Mouse (Mus musculus) heart, embryonic 13.5 days (tissue): ENCODE measurements around the gene Decr2. TPM values are rescaled to one million over a fixed set of nuclear protein-coding genes. Genes with fewer than 3 reads are reported as not detected.
A peak's percentile ranks its signal among the peaks of the same experiment; 100 is the strongest.
"Not testable (repeated sequence)": the region's sequence is repeated elsewhere in the genome, so short reads cannot be mapped to it uniquely, and the experiment has no call there.

ENCODE experiments used
- ATAC-seq: fragments of 200-750 bp; cut with Nextera tagmentation; 2 replicates; pipeline ENCODE4 v1.8.0; 2017; ENCODE audit warnings: moderate TSS enrichment; ENCODE audit not compliant: insufficient number of reproducible peaks, low FRiP score, low TSS enrichment; ENCODE audit errors: extremely low read depth
- H3K27ac ChIP-seq: fragments of 300-500 bp; sonication (generic); replicated peaks from 2 replicates; pipeline ENCODE4 v1.5.1; 2015; ENCODE audit warnings: moderate library complexity, mild to moderate bottlenecking, inconsistent platforms
- H3K27me3 ChIP-seq: fragments of 300-500 bp; sonication (generic); replicated peaks from 2 replicates; pipeline ENCODE4 v1.6.1; 2015; ENCODE audit warnings: mild to moderate bottlenecking, inconsistent platforms
- H3K36me3 ChIP-seq: fragments of 300-500 bp; sonication (generic); 2 replicates; pipeline ENCODE4 v1.6.1; 2015; ENCODE audit warnings: mild to moderate bottlenecking, inconsistent platforms
- H3K4me1 ChIP-seq: fragments of 300-500 bp; sonication (generic); 2 replicates; pipeline ENCODE4 v1.6.1; 2015; ENCODE audit warnings: inconsistent platforms
- H3K4me2 ChIP-seq: fragments of 300-500 bp; sonication (generic); 2 replicates; pipeline ENCODE4 v1.6.1; 2015; ENCODE audit warnings: inconsistent platforms, mild to moderate bottlenecking, moderate library complexity
- H3K4me3 ChIP-seq: fragments of 300-500 bp; sonication (generic); 2 replicates; pipeline ENCODE4 v1.5.1; 2015; ENCODE audit warnings: moderate library complexity, mild to moderate bottlenecking, inconsistent platforms
- H3K9ac ChIP-seq: fragments of 300-500 bp; sonication (generic); 2 replicates; pipeline ENCODE4 v1.6.1; 2015; ENCODE audit warnings: inconsistent platforms, mild to moderate bottlenecking, moderate library complexity
- H3K9me3 ChIP-seq: fragments of 300-500 bp; sonication (generic); 2 replicates; pipeline ENCODE4 v1.6.1; 2016; ENCODE audit warnings: inconsistent platforms
- WGBS: fragments of 180-500 bp; shearing (Covaris S2); methylation state at CpG from one replicate; pipeline ENCODE4 v1.1.7; 2015; ENCODE audit warnings: mixed read lengths; 5-methylcytosine and 5-hydroxymethylcytosine counted together
- polyA plus RNA-seq: library from polyadenylated mRNA; unstranded; fragments of >200 nt; fragmentation: Nextera tagmentation; extraction: Ambion mirVana; gene quantifications from 2 replicates; pipeline ENCODE4 v1.2.1, GENCODE M21; 2015

Decr2 gene
- polyA plus RNA-seq, 1 experiment from 2014 or later = 34.4 TPM

DNA sequence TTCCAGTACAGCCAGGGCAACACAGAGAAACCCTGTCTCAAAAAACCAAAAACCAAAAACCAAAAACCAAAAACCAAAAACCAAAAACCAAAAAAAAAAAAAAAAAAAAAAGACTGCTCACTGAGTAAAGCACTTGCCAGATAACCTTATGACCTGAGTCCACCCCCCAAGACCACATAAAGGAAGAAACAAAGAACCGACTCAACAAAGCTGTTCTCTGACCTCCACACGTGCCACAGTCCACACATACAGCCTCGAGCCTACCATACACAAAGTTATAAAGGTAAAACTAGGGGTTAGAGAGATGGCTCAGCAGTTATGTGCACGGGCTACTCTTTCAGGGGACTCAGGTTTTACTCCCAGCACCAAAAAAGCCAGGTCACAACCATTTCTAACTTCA, 37.4 kb downstream of the Decr2 start:
- H3K27me3 ChIP-seq = no peaks in the 10 kb centered on the region
- H3K36me3 ChIP-seq = peaks cover 14% of the 10 kb centered on the region; the same call in 1 of the 2 replicates
- ATAC-seq = no peak
- 75% methylated on average over 4 of the region's 4 CpGs for WGBS
- no peak overlapping the region for H3K27ac ChIP-seq
- H3K4me3 ChIP-seq = no peak overlapping the region
- H3K4me2 ChIP-seq = no peak overlapping the region
- H3K4me1 ChIP-seq = peaks cover 27% of the 10 kb centered on the region
- no peaks in the 10 kb centered on the region for H3K9me3 ChIP-seq
- H3K9ac ChIP-seq = no peak overlapping the region

DNA sequence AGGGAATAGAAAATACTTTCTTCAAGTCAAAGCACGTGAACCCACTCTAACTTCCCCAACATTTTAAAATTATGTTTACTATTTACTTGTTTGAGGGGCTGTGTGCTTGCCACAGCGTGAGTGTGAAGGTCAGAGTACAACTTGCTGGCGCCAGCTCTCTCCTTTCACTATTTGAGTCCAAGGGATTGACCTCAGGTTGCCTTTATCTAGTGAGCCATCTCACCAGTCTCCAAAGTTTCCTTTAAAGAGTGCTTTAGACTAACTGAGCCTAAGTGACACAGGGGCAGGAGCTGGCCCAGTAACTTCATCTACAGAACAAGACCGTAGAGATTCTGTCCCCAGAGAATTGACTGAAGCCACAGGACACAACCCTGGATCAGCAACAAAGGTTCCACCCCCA, 38.1 kb downstream of the Decr2 start:
- no peak for ATAC-seq
- no peaks in the 10 kb centered on the region for H3K27me3 ChIP-seq
- H3K36me3 ChIP-seq = peaks cover 13% of the 10 kb centered on the region; the same call in 1 of the 2 replicates
- 88% methylated on average over 4 of the region's 4 CpGs for WGBS
- H3K27ac ChIP-seq = no peak overlapping the region
- H3K4me3 ChIP-seq = no peak overlapping the region
- H3K4me1 ChIP-seq = peaks cover 33% of the 10 kb centered on the region
- H3K4me2 ChIP-seq = no peak overlapping the region
- H3K9me3 ChIP-seq = no peaks in the 10 kb centered on the region
- no peak overlapping the region for H3K9ac ChIP-seq

DNA sequence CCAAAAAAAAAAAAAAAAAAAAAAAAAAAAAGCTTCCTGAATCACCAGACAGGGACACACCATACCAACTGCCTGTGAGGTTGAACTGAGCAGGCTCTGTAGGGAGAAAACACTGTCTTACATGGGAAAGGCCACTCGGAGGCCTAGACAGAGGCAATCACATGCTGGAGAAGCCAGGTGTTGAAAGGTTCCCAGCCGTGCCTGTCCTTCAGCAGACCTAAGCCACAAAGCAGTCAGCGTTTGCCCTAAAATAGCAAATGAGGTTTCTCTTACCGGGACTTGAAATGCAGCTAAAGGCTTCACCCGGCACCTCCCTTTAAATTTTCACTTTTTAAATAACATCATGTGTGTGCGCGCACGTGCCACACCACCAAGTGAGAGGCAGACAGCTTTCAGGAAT, 42.0 kb downstream of the Decr2 start:
- no peaks in the 10 kb centered on the region for H3K27me3 ChIP-seq
- H3K4me1 ChIP-seq = peaks cover 40% of the 10 kb centered on the region
- 50% methylated on average over 8 of the region's 8 CpGs for WGBS
- peak overlapping the region; percentile 58 for H3K27ac ChIP-seq
- H3K36me3 ChIP-seq = peaks cover 4% of the 10 kb centered on the region; the same call in 1 of the 2 replicates
- H3K4me3 ChIP-seq = no peak overlapping the region
- no peak overlapping the region for H3K4me2 ChIP-seq
- H3K9ac ChIP-seq = peak overlapping the region; percentile 28; the same call in 1 of the 2 replicates
- ATAC-seq = no peak
- H3K9me3 ChIP-seq = no peaks in the 10 kb centered on the region

DNA sequence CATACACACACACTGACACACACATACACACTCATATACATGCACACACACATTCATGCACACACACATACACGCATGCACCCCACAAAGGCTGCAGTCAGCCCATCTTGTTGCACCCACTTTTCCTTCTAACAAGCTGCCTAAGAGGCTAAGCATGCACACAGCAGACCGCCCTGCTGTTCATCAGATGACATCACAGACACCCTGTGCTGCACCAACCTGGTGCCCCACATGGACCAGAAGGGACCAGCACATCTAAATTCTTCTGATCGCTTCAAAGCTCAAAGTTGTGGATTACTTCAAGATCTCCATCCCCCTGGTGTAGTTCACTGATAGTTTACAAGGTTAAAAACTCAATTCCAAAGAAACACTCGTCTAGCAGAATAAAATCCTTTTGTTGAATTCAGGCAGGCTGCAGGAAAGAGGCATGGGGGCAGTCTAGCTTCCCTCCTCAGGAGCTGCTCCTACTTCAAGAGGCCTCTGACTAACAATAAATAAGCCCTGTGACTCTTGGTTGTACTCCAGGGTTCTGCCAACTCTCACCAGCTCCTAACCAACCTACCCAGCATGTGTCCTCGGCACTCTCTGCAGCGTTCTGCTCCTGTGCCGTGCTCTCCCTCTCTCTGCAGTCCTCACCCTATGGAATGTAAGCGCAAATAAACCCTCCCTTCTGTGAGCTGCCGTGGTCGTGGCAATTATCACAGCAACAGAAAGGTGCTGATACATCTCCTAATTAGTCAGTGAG, 43.7 kb downstream of the Decr2 start:
- no peak for ATAC-seq
- no peaks in the 10 kb centered on the region for H3K36me3 ChIP-seq
- H3K27ac ChIP-seq = 0 out of 2 replicates have a peak overlapping the region, but pooled peaks have one; percentile 34
- H3K4me1 ChIP-seq = peaks cover 55% of the 10 kb centered on the region
- H3K4me3 ChIP-seq = no peak overlapping the region
- H3K9ac ChIP-seq = peak overlapping the region; percentile 37; the same call in 1 of the 2 replicates
- H3K27me3 ChIP-seq = no peaks in the 10 kb centered on the region
- WGBS = 38% methylated on average over 10 of the region's 10 CpGs
- H3K9me3 ChIP-seq = no peaks in the 10 kb centered on the region
- no peak overlapping the region for H3K4me2 ChIP-seq

DNA sequence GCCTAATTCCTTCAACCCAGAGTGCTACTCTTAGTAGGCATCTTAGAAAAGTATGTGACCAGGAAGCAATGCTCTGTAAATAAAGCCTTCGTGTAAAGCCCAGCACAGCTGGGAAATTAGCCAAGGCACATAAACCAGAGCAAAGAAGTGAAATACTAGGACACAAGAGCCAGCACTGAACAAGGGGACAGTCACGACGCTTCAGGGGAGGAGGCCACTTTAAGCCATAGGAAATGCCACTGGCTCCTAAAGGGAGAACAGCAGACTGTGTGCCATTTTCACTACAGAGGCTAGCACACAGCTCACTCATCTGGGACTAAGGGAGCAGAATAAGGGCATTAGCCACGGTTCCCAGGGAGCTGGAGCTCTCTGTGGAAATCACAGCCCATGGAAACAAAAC, 44.9 kb downstream of the Decr2 start:
- no peak for ATAC-seq
- Histone ChIP-seq H3K27me3 (no peaks in the 10 kb centered on the region), H3K4me2 (no peak overlapping the region), H3K9me3 (no peaks in the 10 kb centered on the region), H3K4me1 (peaks cover 58% of the 10 kb centered on the region), H3K27ac (no peak overlapping the region), H3K4me3 (no peak overlapping the region), H3K36me3 (no peaks in the 10 kb centered on the region), H3K9ac (no peak overlapping the region)
- WGBS = 68% methylated on average over 4 of the region's 4 CpGs

DNA sequence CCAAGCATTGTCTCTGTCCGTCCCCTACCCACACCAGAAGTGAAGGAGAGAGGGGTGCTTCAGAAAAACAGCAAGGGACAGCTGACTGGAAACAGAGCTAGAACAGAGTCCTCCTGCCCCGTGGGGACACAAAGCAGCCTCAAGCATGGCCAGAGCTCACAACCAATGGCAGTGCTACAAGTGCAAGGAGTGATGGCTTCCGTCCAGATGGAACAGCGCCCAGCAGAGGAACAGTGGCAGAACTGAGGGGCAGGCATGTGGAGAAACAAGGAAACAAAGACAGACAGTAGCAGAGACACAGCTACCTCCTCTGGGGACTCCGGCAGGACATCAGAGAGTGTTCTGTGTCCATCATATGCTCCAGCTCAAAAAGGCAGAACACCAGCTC, 46.9 kb downstream of the Decr2 start:
- H3K27me3 ChIP-seq = no peaks in the 10 kb centered on the region
- H3K36me3 ChIP-seq = no peaks in the 10 kb centered on the region
- H3K27ac ChIP-seq = peak overlapping the region; percentile 95
- H3K9ac ChIP-seq = peak overlapping the region; percentile 62
- H3K4me3 ChIP-seq = peak overlapping the region; percentile 20; the same call in 1 of the 2 replicates
- peak overlapping the region; percentile 54 for H3K4me2 ChIP-seq
- peaks cover 51% of the 10 kb centered on the region for H3K4me1 ChIP-seq
- H3K9me3 ChIP-seq = no peaks in the 10 kb centered on the region
- peak; percentile 62; the same call in 1 of the 2 replicates for ATAC-seq
- 27% methylated on average over 5 of the region's 5 CpGs for WGBS

DNA sequence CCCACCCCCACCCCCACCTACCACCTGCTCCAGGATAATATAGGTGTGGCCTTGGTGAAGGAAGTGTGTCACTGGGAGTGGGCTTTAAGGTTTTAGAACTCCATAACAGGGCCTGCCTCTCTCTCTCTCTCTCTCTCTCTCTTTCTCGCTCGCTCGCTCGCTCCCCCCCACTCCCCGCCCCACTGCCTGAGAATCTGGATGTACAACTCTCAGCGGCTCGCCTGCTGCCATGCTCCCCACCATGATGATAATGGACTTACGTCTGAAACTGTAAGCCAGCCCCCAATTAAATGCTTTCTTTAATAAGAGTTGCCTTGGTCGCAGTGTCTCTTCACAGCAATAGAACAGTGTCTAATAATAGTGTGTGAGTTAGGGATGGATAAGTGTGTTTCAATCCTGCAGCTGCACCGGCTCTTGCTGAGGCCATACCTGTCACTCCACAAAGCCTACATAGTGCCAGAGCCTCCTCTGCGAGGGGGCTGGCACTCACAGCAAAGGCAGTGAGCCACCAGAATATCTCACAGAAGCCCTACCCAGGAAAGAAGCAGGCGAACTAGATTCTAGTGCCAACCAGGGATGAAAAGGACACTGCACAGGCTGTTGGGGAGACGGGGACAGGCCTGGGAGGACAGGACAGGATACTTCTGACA, 47.4 kb downstream of the Decr2 start:
- Histone ChIP-seq H3K36me3 (no peaks in the 10 kb centered on the region), H3K9ac (peak overlapping the region; percentile 62), H3K27me3 (no peaks in the 10 kb centered on the region), H3K4me3 (peak overlapping the region; percentile 20; the same call in 1 of the 2 replicates), H3K27ac (peak overlapping the region; percentile 95), H3K4me1 (peaks cover 49% of the 10 kb centered on the region), H3K9me3 (no peaks in the 10 kb centered on the region), H3K4me2 (peak overlapping the region; percentile 54)
- no peak; the same call in 1 of the 2 replicates for ATAC-seq
- WGBS = 48% methylated on average over 12 of the region's 13 CpGs

DNA sequence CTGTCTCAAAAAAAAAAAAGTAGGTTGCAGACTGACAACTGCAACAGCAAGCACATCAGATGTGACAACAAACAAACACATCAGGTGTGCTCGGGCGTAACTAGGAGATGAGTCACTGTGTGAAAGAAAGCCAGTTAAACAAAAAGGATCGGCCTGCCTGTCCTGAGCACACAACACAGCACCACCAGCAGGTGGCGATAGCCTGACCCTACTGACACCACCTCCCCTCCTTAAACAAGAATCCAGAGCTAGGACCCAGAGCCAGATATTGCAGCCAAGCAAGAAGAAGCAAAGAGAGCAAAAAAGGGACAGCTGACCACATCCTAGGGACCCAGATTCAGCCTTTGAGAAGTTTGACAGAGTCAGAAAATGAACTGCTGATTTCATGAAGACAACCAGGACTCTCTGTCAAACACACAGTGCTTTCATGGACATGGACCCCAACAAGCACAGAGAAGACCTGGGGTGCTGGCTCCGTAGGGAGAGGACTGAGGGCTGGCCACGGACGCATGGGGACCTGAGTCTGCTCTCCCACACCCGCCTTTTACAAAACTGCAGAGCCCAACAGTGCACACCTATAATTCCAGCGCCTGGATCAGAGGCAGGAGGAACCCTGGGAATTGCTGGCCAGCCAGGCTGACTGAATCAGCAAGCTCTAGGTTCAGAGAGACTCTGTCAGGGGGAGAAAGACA, 48.9 kb downstream of the Decr2 start:
- Histone ChIP-seq H3K27ac (no peak overlapping the region; the same call in 1 of the 2 replicates), H3K9me3 (no peaks in the 10 kb centered on the region), H3K4me3 (no peak overlapping the region), H3K27me3 (no peaks in the 10 kb centered on the region), H3K9ac (no peak overlapping the region), H3K4me1 (peaks cover 35% of the 10 kb centered on the region), H3K36me3 (0 out of 2 replicates have a peak, but pooled peaks cover under 1% of the 10 kb centered on the region), H3K4me2 (no peak overlapping the region)
- ATAC-seq = no peak
- WGBS = 42% methylated on average over 9 of the region's 9 CpGs

DNA sequence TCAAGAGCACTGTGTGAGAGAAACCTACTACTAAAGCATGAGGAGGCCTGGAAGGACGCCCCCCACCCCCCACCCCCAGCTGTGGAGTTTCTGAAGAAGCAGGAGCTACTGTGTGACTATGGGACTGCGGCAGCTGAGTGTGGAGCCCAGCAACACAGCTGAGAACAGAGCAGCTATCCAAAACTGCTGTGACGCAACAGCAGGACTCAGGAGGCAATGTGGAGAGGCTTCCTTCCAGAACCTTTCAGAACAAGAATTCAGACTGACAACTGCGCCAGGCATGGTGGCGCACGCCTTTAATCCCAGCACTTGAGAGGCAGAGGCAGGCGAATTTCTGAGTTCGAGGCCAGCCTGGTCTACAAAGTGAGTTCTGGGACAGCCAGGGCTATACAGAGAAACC, 49.4 kb downstream of the Decr2 start:
- not testable (repeated sequence) for H3K9me3 ChIP-seq, H3K4me3 ChIP-seq, H3K36me3 ChIP-seq, H3K4me2 ChIP-seq, ATAC-seq, H3K9ac ChIP-seq, H3K27ac ChIP-seq, H3K27me3 ChIP-seq
- peaks cover 32% of the 10 kb centered on the region for H3K4me1 ChIP-seq
- WGBS = 79% methylated on average over 8 of the region's 8 CpGs

DNA sequence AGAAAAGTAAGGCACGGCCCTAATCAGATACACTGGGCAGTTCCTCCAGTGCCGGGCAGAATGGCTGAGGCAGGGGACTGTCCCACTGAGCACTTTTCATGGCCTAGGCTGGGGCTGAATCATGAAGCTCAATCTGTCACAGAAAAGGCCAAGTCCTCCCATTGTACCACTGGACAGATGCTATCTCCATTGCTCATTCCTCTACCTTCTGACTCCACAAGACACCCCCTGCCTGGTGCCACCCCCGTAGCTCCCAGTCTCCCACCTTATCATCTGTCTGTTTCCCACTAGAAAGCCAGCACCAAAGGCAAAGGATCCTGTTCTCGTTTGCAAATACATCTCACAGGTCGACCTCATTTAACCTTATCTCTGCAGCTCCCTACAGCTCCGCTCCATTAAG, 58.1 kb downstream of the Decr2 start:
- no peak for ATAC-seq
- no peak overlapping the region for H3K27ac ChIP-seq
- H3K4me1 ChIP-seq = peaks cover 5% of the 10 kb centered on the region; the same call in 1 of the 2 replicates
- no peak overlapping the region for H3K9ac ChIP-seq
- H3K9me3 ChIP-seq = no peaks in the 10 kb centered on the region
- H3K36me3 ChIP-seq = peaks cover 23% of the 10 kb centered on the region; the same call in 1 of the 2 replicates
- H3K27me3 ChIP-seq = no peaks in the 10 kb centered on the region
- H3K4me3 ChIP-seq = no peak overlapping the region
- no peak overlapping the region for H3K4me2 ChIP-seq
- 46% methylated on average over 6 of the region's 6 CpGs for WGBS

DNA sequence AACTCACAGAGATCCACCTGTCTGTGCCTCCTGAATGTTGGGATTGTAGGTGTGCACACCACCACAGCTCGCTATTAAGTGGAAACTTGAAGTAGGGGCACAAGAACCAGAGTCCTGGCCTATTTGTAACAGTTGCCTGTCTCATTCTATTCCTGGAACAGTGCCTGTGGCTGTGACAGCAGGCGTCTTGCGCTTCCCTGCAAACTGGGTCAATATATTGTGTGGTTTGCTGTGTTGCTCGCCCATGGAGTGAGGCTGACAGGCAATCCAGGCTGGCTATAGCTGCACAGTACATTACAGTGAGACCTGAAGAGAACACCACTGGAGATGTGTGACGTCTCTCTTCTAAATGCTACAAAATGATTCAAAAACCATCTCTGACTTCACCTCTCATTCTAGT, 58.6 kb downstream of the Decr2 start:
- H3K4me1 ChIP-seq = peaks cover 5% of the 10 kb centered on the region; the same call in 1 of the 2 replicates
- H3K9me3 ChIP-seq = no peaks in the 10 kb centered on the region
- H3K4me3 ChIP-seq = no peak overlapping the region
- no peak overlapping the region for H3K9ac ChIP-seq
- ATAC-seq = no peak
- peaks cover 23% of the 10 kb centered on the region; the same call in 1 of the 2 replicates for H3K36me3 ChIP-seq
- no peak overlapping the region for H3K4me2 ChIP-seq
- no peaks in the 10 kb centered on the region for H3K27me3 ChIP-seq
- no peak overlapping the region for H3K27ac ChIP-seq
- WGBS = 74% methylated on average over 5 of the region's 5 CpGs
